Mouse (Mus musculus): ENCODE data around the gene Col4a6. TPM values are rescaled to one million over a fixed set of nuclear protein-coding genes. Genes with fewer than 3 reads are reported as not detected.

Col4a6 gene
- polyA plus RNA-seq (2016; fragmentation: Nextera tagmentation; extraction: Ambion mirVana): 0.69 and 0.75 TPM in 2 replicates

DNA sequence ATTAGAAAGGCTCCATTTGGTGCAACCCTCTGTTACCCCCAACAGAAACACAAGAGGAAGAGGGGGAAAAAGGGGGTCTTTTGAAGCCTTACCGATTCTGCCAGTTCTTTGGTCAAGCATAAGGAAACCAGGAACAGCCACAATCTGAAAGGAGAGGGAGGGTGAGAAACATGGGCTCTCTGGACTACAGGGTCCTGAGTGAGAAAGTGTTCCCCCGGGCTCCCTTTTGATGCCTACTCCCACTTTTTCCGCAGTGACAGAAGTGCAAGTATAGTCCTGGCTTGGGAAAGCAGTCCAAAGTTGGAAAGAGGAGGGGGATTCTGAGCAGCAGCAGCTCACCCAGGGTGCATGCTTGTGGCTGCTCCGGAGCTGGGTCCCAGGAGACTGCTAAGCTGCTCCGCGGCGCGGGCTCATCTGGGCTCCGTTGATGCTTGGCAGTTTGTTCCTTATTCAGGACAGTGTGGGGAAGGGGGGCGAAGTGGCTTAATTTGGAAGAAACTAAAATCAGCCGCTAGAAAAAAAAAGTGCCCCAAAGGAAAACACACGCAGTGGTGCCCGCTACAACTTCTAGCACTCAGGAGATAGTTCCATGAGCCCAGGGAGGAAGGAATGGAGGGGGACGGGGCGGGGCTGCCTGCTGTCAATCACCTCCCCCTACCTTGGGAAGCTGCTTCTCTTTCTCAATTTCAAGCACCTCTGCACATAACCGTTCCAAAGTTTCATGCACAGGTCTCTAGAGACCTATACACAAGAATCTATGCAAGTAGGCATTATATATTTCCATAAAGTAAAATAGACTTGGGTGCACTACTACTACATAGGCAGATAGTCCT lies at the start of gene Col4a6:
TSS of gene Col4a6 (minus strand) at position 607 of the 833 bp plus-strand sequence.
- Histone ChIP-seq H3K4me3 (peak within 1 kb of the TSS; percentile 54), H3K9me3 (replicated peaks) (no peaks in the 10 kb centered on the region), H3K4me1 (no peaks in the 10 kb centered on the region), H3K27ac (no peak within 1 kb of the TSS), H3K36me3 (no peaks in the 10 kb centered on the region), H3K27me3 (ENCODE audit: low read depth, poor library complexity, severe bottlenecking) (peaks cover 89% of the 10 kb centered on the region)
- 6% methylated on average over 16 of the region's 16 CpGs for whole genome bisulfite sequencing
- peak; percentile 30 for DNase-seq (ENCODE audit: low spot score)

GRCm38 (mm10) chrX:141503125-141503524 lies 29.2 kb upstream of the Col4a6 start:
- Histone ChIP-seq H3K27ac (no peak overlapping the region), H3K9me3 (replicated peaks) (no peaks in the 10 kb centered on the region), H3K4me3 (no peak overlapping the region), H3K36me3 (no peaks in the 10 kb centered on the region), H3K4me1 (no peaks in the 10 kb centered on the region), H3K27me3 (ENCODE audit: low read depth, poor library complexity, severe bottlenecking) (peaks cover 48% of the 10 kb centered on the region)
- WGBS: 95% methylated on average over 1 of the region's 1 CpGs
- DNase-seq (ENCODE audit: low spot score): no peak

DNA sequence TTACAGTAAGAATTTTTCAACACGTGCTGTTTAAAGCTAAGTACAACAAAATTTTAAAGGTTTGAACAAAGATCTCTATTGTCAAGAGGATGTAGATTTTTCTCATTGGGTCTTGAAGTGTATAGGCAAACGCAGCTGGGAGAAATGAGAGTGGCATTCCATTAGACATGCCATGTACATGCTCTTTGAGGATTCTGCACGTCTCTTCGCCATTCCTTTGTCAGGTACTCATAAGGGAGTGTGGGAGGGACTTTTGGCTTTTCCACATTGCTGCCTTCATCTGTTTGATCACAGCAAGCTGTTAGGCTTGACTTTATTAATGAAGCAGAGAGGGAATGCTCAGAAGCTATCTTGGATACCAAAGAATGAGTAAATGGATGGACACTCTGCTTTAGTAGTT lies 20.7 kb upstream of the Col4a6 start:
- Histone ChIP-seq H3K4me1 (no peaks in the 10 kb centered on the region), H3K9me3 (replicated peaks) (no peaks in the 10 kb centered on the region), H3K4me3 (no peak overlapping the region), H3K36me3 (no peaks in the 10 kb centered on the region), H3K27ac (no peak overlapping the region), H3K27me3 (ENCODE audit: low read depth, poor library complexity, severe bottlenecking) (peaks cover 62% of the 10 kb centered on the region)
- DNase-seq (ENCODE audit: low spot score): no peak
- 88% methylated on average over 4 of the region's 4 CpGs for WGBS

DNA sequence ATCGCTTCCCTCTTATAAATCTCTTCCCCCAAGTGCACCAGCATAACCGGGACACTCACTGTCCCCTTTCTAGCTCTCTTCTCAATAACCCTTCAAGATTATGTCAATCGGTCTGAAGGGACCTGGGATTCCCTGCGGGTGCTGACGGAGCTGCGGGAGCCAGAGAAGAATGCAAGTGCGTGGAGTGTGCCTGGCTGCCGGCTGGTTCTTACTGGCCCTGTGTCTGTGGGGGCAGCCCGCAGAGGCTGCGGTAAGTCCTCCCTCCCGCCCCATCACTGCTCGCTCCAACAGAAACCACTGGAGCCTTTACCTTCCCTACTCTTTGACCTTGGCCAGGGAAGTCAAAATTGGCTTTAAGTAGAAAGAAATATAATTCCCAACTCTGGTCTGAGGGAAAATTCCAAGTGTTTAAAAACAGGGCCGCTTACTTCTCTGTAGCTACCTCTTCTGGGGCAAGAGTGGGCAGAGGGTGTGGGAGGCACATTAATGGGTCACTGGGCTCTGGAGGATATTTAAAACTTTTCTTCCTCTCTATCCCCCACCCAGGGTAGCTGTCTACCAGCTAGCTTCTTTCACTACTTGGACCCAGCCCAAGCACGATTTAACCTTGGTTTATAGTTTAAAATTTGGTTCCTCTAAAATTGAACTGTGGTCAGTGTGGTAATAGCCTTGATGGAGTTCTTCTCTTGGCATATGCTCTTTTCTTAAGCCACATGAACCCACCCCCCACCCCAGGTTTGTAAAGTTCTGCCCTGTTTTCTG lies 1.9 kb upstream of the Col4a6 start:
- Histone ChIP-seq H3K27me3 (ENCODE audit: low read depth, poor library complexity, severe bottlenecking) (peaks cover 77% of the 10 kb centered on the region), H3K9me3 (replicated peaks) (no peaks in the 10 kb centered on the region), H3K36me3 (no peaks in the 10 kb centered on the region), H3K27ac (peak overlapping the region; percentile 72), H3K4me1 (no peaks in the 10 kb centered on the region), H3K4me3 (peak overlapping the region; percentile 54)
- WGBS: 13% methylated on average over 14 of the region's 14 CpGs
- peak; percentile 33 for DNase-seq (ENCODE audit: low spot score)

- DNase-seq (ENCODE audit: low spot score): peak; percentile 71
- Histone ChIP-seq H3K36me3 (no peaks in the 10 kb centered on the region), H3K27me3 (ENCODE audit: low read depth, poor library complexity, severe bottlenecking) (peaks cover 76% of the 10 kb centered on the region)
These were observed 1.2 kb upstream of the Col4a6 start, which contains the start of gene Col4a5 for GRCm38 (mm10) chrX:141475110-141475509. TSS of gene Col4a5 (plus strand) at chrX:141475385.

GRCm38 (mm10) chrX:141447936-141448335 lies 25.9 kb downstream of the Col4a6 start:
- no peak for DNase-seq (ENCODE audit: low spot score)
- no peak overlapping the region for H3K4me3 ChIP-seq
- H3K27ac ChIP-seq: no peak overlapping the region
- no peaks in the 10 kb centered on the region for H3K4me1 ChIP-seq
- H3K9me3 ChIP-seq (replicated peaks): no peaks in the 10 kb centered on the region
- WGBS: 76% methylated on average over 1 of the region's 1 CpGs
- H3K27me3 ChIP-seq (ENCODE audit: low read depth, poor library complexity, severe bottlenecking): peaks cover 65% of the 10 kb centered on the region
- no peaks in the 10 kb centered on the region for H3K36me3 ChIP-seq

More at GRCm38 (mm10) chrX:141475110-141475509, 1.2 kb upstream of the Col4a6 start, which contains the start of gene Col4a5:
- Histone ChIP-seq H3K4me1 (no peaks in the 10 kb centered on the region), H3K4me3 (peak within 1 kb of the TSS; percentile 54), H3K9me3 (replicated peaks) (no peaks in the 10 kb centered on the region), H3K27ac (peak within 1 kb of the TSS; percentile 72)
- 10% methylated on average over 13 of the region's 13 CpGs for WGBS

DNA sequence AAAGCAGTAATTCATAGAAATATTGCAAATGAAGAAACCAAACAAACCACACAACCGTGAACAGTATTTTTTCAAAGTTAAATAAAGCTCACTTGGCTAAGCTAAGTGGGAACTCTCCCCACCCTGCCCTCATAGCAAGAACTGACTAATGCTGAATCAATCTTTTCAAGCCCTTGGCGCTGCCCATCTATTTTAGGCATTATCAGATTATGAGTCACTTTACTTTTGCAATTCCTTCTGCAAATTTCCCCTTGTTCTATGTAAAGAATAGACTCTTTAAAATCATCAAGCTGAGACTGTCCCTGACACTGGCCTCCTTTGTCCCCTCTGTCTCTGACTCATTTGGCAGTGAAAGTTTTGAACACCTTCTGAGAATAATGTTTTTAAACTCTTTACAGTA lies 34.5 kb downstream of the Col4a6 start:
- Histone ChIP-seq H3K27me3 (ENCODE audit: low read depth, poor library complexity, severe bottlenecking) (peaks cover 63% of the 10 kb centered on the region), H3K9me3 (replicated peaks) (no peaks in the 10 kb centered on the region), H3K27ac (no peak overlapping the region), H3K36me3 (no peaks in the 10 kb centered on the region), H3K4me3 (no peak overlapping the region), H3K4me1 (no peaks in the 10 kb centered on the region)
- 79% methylated on average over 2 of the region's 2 CpGs for WGBS
- DNase-seq (ENCODE audit: low spot score): no peak

- Histone ChIP-seq H3K4me1 (no peaks in the 10 kb centered on the region), H3K27me3 (ENCODE audit: low read depth, poor library complexity, severe bottlenecking) (peaks cover 81% of the 10 kb centered on the region), H3K27ac (no peak overlapping the region), H3K9me3 (replicated peaks) (no peaks in the 10 kb centered on the region), H3K4me3 (no peak overlapping the region), H3K36me3 (no peaks in the 10 kb centered on the region)
- WGBS: 85% methylated on average over 6 of the region's 6 CpGs
- DNase-seq (ENCODE audit: low spot score): no peak
These were observed 37.1 kb downstream of the Col4a6 start for GRCm38 (mm10) chrX:141436780-141437179.

DNA sequence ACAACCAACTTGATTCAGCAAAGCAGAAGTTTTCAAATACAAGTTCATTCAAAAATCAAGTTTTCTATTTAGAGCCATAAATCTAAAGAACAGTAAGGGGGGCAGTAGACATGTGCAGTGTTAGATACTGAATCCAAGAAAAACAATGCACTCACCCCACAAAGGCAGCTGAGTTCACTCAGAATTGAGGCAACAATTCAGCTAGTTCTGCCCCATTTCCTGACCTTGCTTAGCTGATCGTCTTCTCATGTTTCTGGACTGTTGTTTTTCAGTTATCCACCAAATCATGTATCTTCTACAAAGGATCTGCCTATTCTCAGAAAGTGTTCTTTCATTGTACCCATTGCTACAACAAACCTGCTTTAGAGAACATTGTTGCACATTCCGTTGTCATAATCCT lies 58.6 kb downstream of the Col4a6 start:
- no peak for DNase-seq (ENCODE audit: low spot score)
- H3K36me3 ChIP-seq: no peaks in the 10 kb centered on the region
- no peaks in the 10 kb centered on the region for H3K9me3 ChIP-seq (replicated peaks)
- 80% methylated on average over 2 of the region's 2 CpGs for WGBS
- H3K27me3 ChIP-seq (ENCODE audit: low read depth, poor library complexity, severe bottlenecking): peaks cover 58% of the 10 kb centered on the region
- no peak overlapping the region for H3K27ac ChIP-seq
- no peaks in the 10 kb centered on the region for H3K4me1 ChIP-seq
- H3K4me3 ChIP-seq: no peak overlapping the region

GRCm38 (mm10) chrX:141396243-141396642 lies 77.6 kb downstream of the Col4a6 start:
- peaks cover 92% of the 10 kb centered on the region for H3K27me3 ChIP-seq (ENCODE audit: low read depth, poor library complexity, severe bottlenecking)
- no peak for DNase-seq (ENCODE audit: low spot score)
- WGBS: 85% methylated on average over 3 of the region's 3 CpGs

DNA sequence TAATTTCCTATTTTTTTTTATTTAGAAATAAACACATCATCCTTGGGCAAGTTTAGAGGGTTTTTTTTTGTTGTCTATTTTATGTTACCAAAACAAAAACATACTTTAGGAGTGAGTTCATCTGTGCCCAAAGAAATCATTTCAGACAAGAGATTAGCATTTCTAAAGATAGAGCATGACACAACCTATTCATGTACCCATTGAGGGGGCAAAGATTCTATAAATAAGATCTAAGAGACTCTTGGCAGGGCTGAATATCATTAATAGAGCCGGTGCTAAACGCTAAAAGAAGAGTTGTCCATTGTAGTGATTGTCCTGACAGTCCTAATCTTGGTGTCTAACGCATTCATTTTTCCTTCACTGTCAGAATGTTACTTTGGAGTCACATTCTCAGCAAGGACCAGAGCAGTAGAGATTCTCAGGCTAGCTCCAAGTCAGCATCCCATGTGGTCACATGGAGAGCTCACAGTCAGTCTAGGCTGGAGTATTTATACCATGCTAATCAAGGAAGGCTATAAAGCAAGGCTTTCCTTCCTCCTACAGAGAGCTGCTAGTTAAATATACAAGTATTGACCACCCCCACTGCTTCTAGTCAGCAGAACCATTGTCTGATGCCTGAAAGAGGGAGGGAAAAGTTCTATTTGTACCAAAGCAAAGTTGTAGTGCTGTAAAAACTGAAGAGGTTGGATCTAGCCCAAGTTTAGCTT lies 88.3 kb downstream of the Col4a6 start:
- H3K9me3 ChIP-seq (replicated peaks): no peaks in the 10 kb centered on the region
- WGBS: 88% methylated on average over 3 of the region's 3 CpGs
- no peaks in the 10 kb centered on the region for H3K4me1 ChIP-seq
- H3K36me3 ChIP-seq: no peaks in the 10 kb centered on the region
- H3K27me3 ChIP-seq (ENCODE audit: low read depth, poor library complexity, severe bottlenecking): peaks cover 93% of the 10 kb centered on the region
- no peak overlapping the region for H3K4me3 ChIP-seq
- no peak for DNase-seq (ENCODE audit: low spot score)
- H3K27ac ChIP-seq: no peak overlapping the region

More at GRCm38 (mm10) chrX:141396243-141396642, 77.6 kb downstream of the Col4a6 start:
- H3K4me1 ChIP-seq: no peaks in the 10 kb centered on the region
- no peaks in the 10 kb centered on the region for H3K9me3 ChIP-seq (replicated peaks)
- no peak overlapping the region for H3K4me3 ChIP-seq
- no peaks in the 10 kb centered on the region for H3K36me3 ChIP-seq
- H3K27ac ChIP-seq: no peak overlapping the region

- H3K9me3 ChIP-seq (replicated peaks): no peaks in the 10 kb centered on the region
- DNase-seq (ENCODE audit: low spot score): no peak
- H3K27ac ChIP-seq: no peak overlapping the region
- H3K4me3 ChIP-seq: no peak overlapping the region
- no peaks in the 10 kb centered on the region for H3K4me1 ChIP-seq
- peaks cover 92% of the 10 kb centered on the region for H3K27me3 ChIP-seq (ENCODE audit: low read depth, poor library complexity, severe bottlenecking)
- no peaks in the 10 kb centered on the region for H3K36me3 ChIP-seq
- WGBS: 52% methylated on average over 2 of the region's 2 CpGs
These were observed 89.2 kb downstream of the Col4a6 start for GRCm38 (mm10) chrX:141384632-141385031.
